Mouse (Mus musculus) common myeloid progenitor, adult 5-6 weeks (primary cell): ENCODE results near the gene Smyd5. TPM values are rescaled to one million over a fixed set of nuclear protein-coding genes. Genes with fewer than 3 reads are reported as not detected.

Source experiments
- ATAC-seq: replicated peaks from 2 replicates; pipeline ENCODE4 v1.8.0; 2016; ENCODE audit warnings: low read depth, mild to moderate bottlenecking, moderate TSS enrichment, inconsistent platforms; ENCODE audit not compliant: poor library complexity, severe bottlenecking
- total RNA-seq: library from RNA; stranded (forward); fragments of 200-1000, 187-1606 nt; gene quantifications from 2 replicates; pipeline ENCODE4 v1.2.3, GENCODE M21; 2017

Gene Smyd5
- total RNA-seq, 1 experiment from 2014 or later = 46.2 TPM

DNA sequence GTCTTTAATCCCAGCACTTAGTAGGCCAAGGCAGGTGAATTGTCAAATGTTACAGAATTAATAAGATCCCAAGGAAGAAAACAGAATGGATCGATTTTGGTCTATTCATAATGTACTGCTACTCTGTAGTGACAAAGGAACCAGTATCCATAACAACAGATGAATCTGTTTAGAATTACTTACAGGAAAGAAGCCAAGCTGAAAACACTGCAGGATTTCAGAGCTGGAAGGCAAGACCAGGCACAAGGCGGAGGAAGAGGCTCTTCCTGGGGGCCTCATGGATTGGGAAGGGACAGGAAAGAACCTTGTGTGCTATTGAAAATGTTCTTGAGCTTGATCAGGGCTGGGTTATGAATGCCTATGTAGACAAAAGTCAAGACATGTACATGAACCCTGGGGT is 53.9 kb downstream of the Smyd5 start:
- ATAC-seq = no peak

GRCm38 (mm10) chr6:85488510-85488909 is 56.7 kb downstream of the Smyd5 start:
- no peak for ATAC-seq

- no peak for ATAC-seq
These were observed 57.9 kb downstream of the Smyd5 start for GRCm38 (mm10) chr6:85489717-85490116.

GRCm38 (mm10) chr6:85490252-85490651 is 58.5 kb downstream of the Smyd5 start:
- no peak for ATAC-seq

- no peak for ATAC-seq
These were observed 59.8 kb downstream of the Smyd5 start for GRCm38 (mm10) chr6:85491606-85492005.

Other genes starting within 250 kb of the Smyd5 start
- gene Emx1, start 244.6 kb upstream of the Smyd5 start, total RNA-seq = not detected in 2 replicates
- gene Sfxn5, start 98.6 kb upstream of the Smyd5 start, total RNA-seq = 2.0 and 3.2 TPM in 2 replicates
- gene Rab11fip5, start 57.4 kb upstream of the Smyd5 start, total RNA-seq = 5.9 and 6.3 TPM in 2 replicates
- not detected in 2 replicates for gene Noto, start 8.1 kb upstream of the Smyd5 start, total RNA-seq
- gene Cct7, start 19.5 kb downstream of the Smyd5 start, total RNA-seq = 289 and 292 TPM in 2 replicates
- gene Pradc1, start 20.0 kb downstream of the Smyd5 start, total RNA-seq = 7.7 and 20.2 TPM in 2 replicates
- gene Fbxo41, start 71.0 kb downstream of the Smyd5 start, total RNA-seq = under 0.01 TPM in 1 of 2 replicates, not detected in the other
- gene Egr4, start 81.6 kb downstream of the Smyd5 start, total RNA-seq = 0.64 TPM in 1 of 2 replicates, not detected in the other
- gene Alms1, start 155.5 kb downstream of the Smyd5 start, total RNA-seq = 26.9 and 30.5 TPM in 2 replicates